9 mouse cellular contexts compared by ENCODE assay signal in genomic region chr11:86920111-86921080, GRCm38 (mm10).
DNase-seq lines count a peak whose midpoint lies in the region; ATAC-seq and TF ChIP-seq lines count a peak whose summit lies in the region.
"Had no signal": no experiment of that assay in that cellular context is flagged by ENCODE, and none has a peak within 500 bp of the region (broad histone marks: within the 10 kb centered on the region; RNA-seq: fewer than 3 reads in every experiment).

No protein-coding gene starts in this region.

- peak overlapping the region; percentile 18; the same call in 1 of the 2 replicates for H3K9ac ChIP-seq in heart, embryonic 14.5 days (ENCODE audit: low read length)
- H3K9ac ChIP-seq: lung, embryonic 15.5 days had no signal

- 24% methylated on average over 20 of the region's 20 CpGs for WGBS in heart, embryonic 14.5 days

- TF ChIP-seq CTCF in Patski (IDR thresholded peaks at IDR 0.05) = no peak

- peak overlapping the region; percentile 28; the same call in 1 of the 2 replicates for H3K4me2 ChIP-seq in heart, embryonic 14.5 days (ENCODE audit: low read length)
- H3K4me2 ChIP-seq: lung, embryonic 15.5 days had no signal

- peak; percentile 89 for DNase-seq in 416B (ENCODE audit: low read depth)
- DNase-seq in Patski (ENCODE audit: low read depth, low spot score) = peak; percentile 75
- peak; percentile 42 for DNase-seq in embryo, embryonic 10.5 days (ENCODE audit: low spot score)
- peak; percentile 43 to 58 for DNase-seq in kidney, postnatal 36 days
- DNase-seq in thymus, adult 18-20 months = no peak
- no peak for DNase-seq in thymus, postnatal 36 days

- CTCF ChIA-PET in Patski (lab: Charles Lee) = interaction anchor here (0.9 to 2.4 kb wide), 3 partner anchors 14 to 39 kb away, joined by 3 to 7 read pairs (median 5); no protein-coding TSS in a partner anchor

- no peak overlapping the region for H3K4me3 ChIP-seq in heart, embryonic 14.5 days (ENCODE audit: control insufficient read depth in 1 of 2, insufficient read depth in 1 of 2, low read depth in 1 of 2, low read length in 2 of 2)
- H3K4me3 ChIP-seq: lung, embryonic 15.5 days had no signal

- no peaks in the 10 kb centered on the region for H3K27me3 ChIP-seq in Patski
- H3K27me3 ChIP-seq in heart, embryonic 14.5 days (ENCODE audit: control insufficient read depth, insufficient read depth, low read length) = no peaks in the 10 kb centered on the region
- H3K27me3 ChIP-seq: lung, embryonic 15.5 days had no signal

- peaks cover 41 to 67% of the 10 kb centered on the region in 2 experiments for H3K4me1 ChIP-seq in heart, embryonic 14.5 days (ENCODE audit: control insufficient read depth in 2 of 2, insufficient read depth in 2 of 2, low read length in 2 of 2)

- H3K27ac ChIP-seq in heart, embryonic 14.5 days (replicated peaks in 1 of 2; ENCODE audit: control insufficient read depth in 1 of 2, insufficient read depth in 1 of 2, low read depth in 2 of 2, low read length in 2 of 2) = peak overlapping the region; percentile 68 to 82
- H3K27ac ChIP-seq: lung, embryonic 15.5 days had no signal

- H3K36me3 ChIP-seq in heart, embryonic 14.5 days (ENCODE audit: control insufficient read depth, insufficient read depth, low read length) = no peaks in the 10 kb centered on the region
- H3K36me3 ChIP-seq: lung, embryonic 15.5 days had no signal

- POLR2A ChIA-PET in Patski (lab: Charles Lee) = interaction anchor here (0.9 to 1.6 kb wide), 3 partner anchors 11 to 70 kb away, joined by 4 to 6 read pairs (median 5); no protein-coding TSS in a partner anchor

- no peaks in the 10 kb centered on the region for H3K9me3 ChIP-seq in heart, embryonic 14.5 days (ENCODE audit: control insufficient read depth, low read length)
- H3K9me3 ChIP-seq: lung, embryonic 15.5 days had no signal

- ATAC-seq in Patski = peak; percentile 79
- ATAC-seq in heart, embryonic 14.5 days (ENCODE audit: insufficient number of reproducible peaks, insufficient read depth, low FRiP score, low read depth) = peak; percentile 61
- ATAC-seq in megakaryocyte-erythroid progenitor cell, adult 5-6 weeks (replicated peaks; ENCODE audit: low FRiP score, low TSS enrichment, poor library complexity, severe bottlenecking) = 0 out of 2 replicates have a peak, but pooled peaks have one; percentile 43

- in situ Hi-C loops in Patski (cut with MboI; ENCODE audit: low pct_unique_long_range_greater_than_20kb) = no loop called here

Comparison
In these comparisons a context has a peak if more than half of its experiments do, and no peak if none do; other contexts are left out.
1. DNase-seq: peak in 416B (single experiment), Patski (single experiment), embryo, embryonic 10.5 days (single experiment) and kidney, postnatal 36 days (2 of 2); none in thymus, adult 18-20 months (0 of 2) and thymus, postnatal 36 days (0 of 2).
2. Peak in every context shown above with its lines, with median percentiles within 50 percentile points of each other: ATAC-seq.